ENCODE assay signal across 17 mouse cellular contexts in the genomic region with DNA sequence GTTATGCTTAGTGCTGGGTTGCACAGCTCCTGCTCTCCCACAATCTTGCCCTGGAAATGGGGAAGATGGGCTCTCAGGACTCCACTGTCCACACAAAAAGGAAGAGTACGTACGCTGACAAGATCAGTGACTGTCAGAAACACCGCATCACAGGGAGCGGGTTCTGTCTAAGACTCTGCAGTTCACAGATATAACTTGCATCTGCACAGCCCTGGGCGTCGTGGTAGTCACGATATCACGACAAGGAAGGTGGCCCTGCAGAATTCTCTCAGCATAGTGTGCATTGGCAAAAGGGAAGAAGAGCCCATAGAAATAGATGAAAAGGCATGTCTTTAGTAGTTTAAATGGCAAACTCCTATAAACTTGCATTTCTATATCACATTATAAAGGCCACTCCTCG.
"Had no signal": no experiment of that assay in that cellular context is flagged by ENCODE, and none has a peak within 500 bp of the region (broad histone marks: within the 10 kb centered on the region; RNA-seq: fewer than 3 reads in every experiment).

No protein-coding gene starts in this region.

- H3K9me3 ChIP-seq: limb, embryonic 15.5 days; lung, embryonic 15.5 days; midbrain, embryonic 10.5 days; midbrain, embryonic 12.5 days; midbrain, embryonic 15.5 days; neural tube, embryonic 13.5 days; stomach, embryonic 15.5 days had no signal

- H3K4me2 ChIP-seq: limb, embryonic 15.5 days; lung, embryonic 15.5 days; midbrain, embryonic 12.5 days; midbrain, embryonic 15.5 days; neural tube, embryonic 13.5 days; stomach, embryonic 15.5 days had no signal

- H3K27ac ChIP-seq: limb, embryonic 15.5 days; lung, embryonic 15.5 days; midbrain, embryonic 12.5 days; midbrain, embryonic 15.5 days; neural tube, embryonic 13.5 days; stomach, embryonic 15.5 days; stomach, postnatal 0 days had no signal

- H3K4me3 ChIP-seq: limb, embryonic 15.5 days; lung, embryonic 15.5 days; midbrain, embryonic 10.5 days; midbrain, embryonic 12.5 days; midbrain, embryonic 15.5 days; myocyte; neural tube, embryonic 13.5 days; stomach, embryonic 15.5 days had no signal

- ATAC-seq: lung, postnatal 0 days; midbrain, embryonic 15.5 days had no signal

- H3K27me3 ChIP-seq: lung, embryonic 15.5 days; midbrain, embryonic 15.5 days; neural tube, embryonic 13.5 days; stomach, embryonic 15.5 days had no signal

- H3K9ac ChIP-seq: limb, embryonic 15.5 days; lung, embryonic 15.5 days; midbrain, embryonic 12.5 days; midbrain, embryonic 15.5 days; neural tube, embryonic 13.5 days; stomach, embryonic 15.5 days had no signal

- H3K36me3 ChIP-seq: limb, embryonic 15.5 days; lung, embryonic 15.5 days; midbrain, embryonic 10.5 days; midbrain, embryonic 12.5 days; midbrain, embryonic 15.5 days; neural tube, embryonic 13.5 days; stomach, embryonic 15.5 days had no signal

- DNase-seq: lung, adult 2 months; lung, postnatal 14 days; lung, postnatal 36 days; right cerebral cortex, postnatal 14 days; thymus, adult 2 months; thymus, postnatal 25 days; thymus, postnatal 4 days had no signal
